Mouse (Mus musculus) v-Abl transformed pro-B cells (cell line): Measurements from ENCODE around the gene Pradc1.

Experiments used
- in situ Hi-C, 2 experiments: fragments of 400-800 bp; cut with MboI; formaldehyde crosslinking; loops; one replicate each; pipeline ENCODE4 v1.15.1; 2025; ENCODE audit not compliant: unreplicated experiment in 2 of 2

The Pradc1 gene

GRCm38 (mm10) chr6:85451664-85452410 lies at the start of gene Pradc1:
Gene Pradc1, minus strand, starts transcription at chr6:85451970.
- in situ Hi-C loops = loop anchor here (5.0 to 25.0 kb wide), 2 partner anchors 460 to 465 kb away; partner anchors contain the start of genes Nat8f1 (in 2 of the 2), Nat8f4 (in 1 of the 2) and Tprkb (in 1 of the 2)

GRCm38 (mm10) chr6:85500416-85500815 lies 48.6 kb upstream of the Pradc1 start:
- in situ Hi-C loops = no loop called here

GRCm38 (mm10) chr6:85498147-85498546 lies 46.4 kb upstream of the Pradc1 start:
- in situ Hi-C loops = no loop called here

GRCm38 (mm10) chr6:85496976-85497375 lies 45.2 kb upstream of the Pradc1 start:
- in situ Hi-C loops = no loop called here

GRCm38 (mm10) chr6:85491606-85492005 lies 39.8 kb upstream of the Pradc1 start:
- in situ Hi-C loops = no loop called here

GRCm38 (mm10) chr6:85490252-85490651 lies 38.5 kb upstream of the Pradc1 start:
- in situ Hi-C loops = no loop called here

- in situ Hi-C loops = no loop called here
Observed at GRCm38 (mm10) chr6:85489717-85490116, 37.9 kb upstream of the Pradc1 start.

GRCm38 (mm10) chr6:85488510-85488909 lies 36.7 kb upstream of the Pradc1 start:
- in situ Hi-C loops = no loop called here

GRCm38 (mm10) chr6:85485738-85486137 lies 34.0 kb upstream of the Pradc1 start:
- in situ Hi-C loops = no loop called here

GRCm38 (mm10) chr6:85483843-85484721 lies 32.3 kb upstream of the Pradc1 start:
- in situ Hi-C loops = no loop called here

- in situ Hi-C loops = no loop called here
Observed at GRCm38 (mm10) chr6:85480685-85481084, 28.9 kb upstream of the Pradc1 start.

GRCm38 (mm10) chr6:85479979-85480378 lies 28.2 kb upstream of the Pradc1 start:
- in situ Hi-C loops = no loop called here

GRCm38 (mm10) chr6:85478416-85478815 lies 26.6 kb upstream of the Pradc1 start:
- in situ Hi-C loops = no loop called here

GRCm38 (mm10) chr6:85477366-85477917 lies 25.7 kb upstream of the Pradc1 start:
- in situ Hi-C loops = no loop called here

GRCm38 (mm10) chr6:85475581-85475980 lies 23.8 kb upstream of the Pradc1 start:
- in situ Hi-C loops = no loop called here

- in situ Hi-C loops = loop anchor here in 1 of 2 experiments (25.0 kb wide), 1 partner anchor 440 kb away; the partner anchor contains the start of genes Nat8f1, Nat8f4 and Tprkb
Observed at GRCm38 (mm10) chr6:85472542-85472941, 20.8 kb upstream of the Pradc1 start.

GRCm38 (mm10) chr6:85471962-85472361 lies 20.2 kb upstream of the Pradc1 start:
- in situ Hi-C loops = loop anchor here in 1 of 2 experiments (25.0 kb wide), 1 partner anchor 440 kb away; the partner anchor contains the start of genes Nat8f1, Nat8f4 and Tprkb

- in situ Hi-C loops = loop anchor here in 1 of 2 experiments (10.0 to 25.0 kb wide), 2 partner anchors 442 to 535 kb away; partner anchors contain the start of genes Nat8f1, Nat8f4 and Tprkb
Observed at GRCm38 (mm10) chr6:85469660-85470430, 18.1 kb upstream of the Pradc1 start.

- in situ Hi-C loops = loop anchor here in 1 of 2 experiments (10.0 to 25.0 kb wide), 2 partner anchors 447 to 539 kb away; partner anchors contain the start of genes Nat8f1, Nat8f4 and Tprkb
Observed at GRCm38 (mm10) chr6:85465381-85465780, 13.6 kb upstream of the Pradc1 start.

- in situ Hi-C loops = loop anchor here in 1 of 2 experiments (10.0 to 25.0 kb wide), 2 partner anchors 453 to 545 kb away; partner anchors contain the start of genes Nat8f1, Nat8f4 and Tprkb
Observed at GRCm38 (mm10) chr6:85459621-85460020, 7.9 kb upstream of the Pradc1 start.
